Mouse (Mus musculus): ENCODE results near the gene St7. TPM values are rescaled to one million over a fixed set of nuclear protein-coding genes. Genes with fewer than 3 reads are reported as not detected.

The St7 gene
- polyA plus RNA-seq, 1 experiment, result 8.4 TPM

DNA sequence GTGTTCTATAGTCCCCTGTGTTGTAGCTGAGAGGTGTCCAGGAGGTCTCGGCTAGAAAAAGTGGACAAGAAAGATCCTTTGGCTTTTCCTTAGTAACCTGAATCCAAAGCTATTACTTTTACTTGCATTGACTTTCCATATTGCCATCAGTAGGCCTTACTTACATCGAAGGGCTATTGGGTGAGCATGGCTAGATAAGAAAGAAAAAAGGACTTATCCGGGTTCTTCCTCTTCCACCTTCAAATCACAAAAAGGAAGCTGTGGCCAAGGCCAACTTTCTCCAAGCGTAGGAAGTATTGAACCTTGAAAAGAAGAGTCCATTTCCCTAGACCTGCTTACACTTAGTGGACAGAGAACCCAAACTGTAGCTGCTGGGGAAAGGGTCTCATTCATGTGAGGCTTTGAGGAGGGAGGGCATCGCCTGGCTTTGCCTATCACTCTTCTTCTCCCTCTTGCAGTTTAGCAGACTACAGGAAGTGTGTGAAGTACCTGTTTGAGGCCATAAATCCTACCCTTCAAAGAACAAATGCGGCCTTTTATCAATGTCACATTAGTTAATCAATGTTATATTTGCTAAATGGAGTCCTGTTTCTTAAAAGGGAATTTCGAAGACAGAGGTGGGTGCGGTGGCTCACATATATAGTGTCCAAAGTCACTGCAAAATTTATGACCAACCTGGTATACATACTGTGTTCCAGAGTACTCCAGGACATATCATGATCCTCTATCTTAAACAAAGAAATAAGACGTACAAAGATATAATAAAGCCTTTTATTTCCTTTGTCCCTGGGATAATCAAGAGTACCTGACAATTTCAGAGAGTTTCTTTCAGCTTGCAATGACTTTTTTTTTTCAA is 297.7 kb downstream of the St7 start:
- H3K79me3 ChIP-seq (ENCODE audit: low read depth), result no peaks in the 10 kb centered on the region
- no peak overlapping the region for H3K4me3 ChIP-seq (ENCODE audit: insufficient read depth, poor library complexity, severe bottlenecking)
- H3K36me3 ChIP-seq (ENCODE audit: control insufficient read depth, insufficient read depth), result no peaks in the 10 kb centered on the region
- H3K79me2 ChIP-seq (ENCODE audit: control insufficient read depth, insufficient read depth), result no peaks in the 10 kb centered on the region
- H3ac ChIP-seq (ENCODE audit: control insufficient read depth, insufficient read length, low read depth), result no peak overlapping the region
- TF ChIP-seq MYOD1 (IDR thresholded peaks at IDR 0.05; ENCODE audit: control insufficient read depth, insufficient read length, low read depth) (no peak), MAX (IDR thresholded peaks at IDR 0.05) (no peak), MYOG (IDR thresholded peaks at IDR 0.05; ENCODE audit: control insufficient read depth, extremely low read depth, insufficient read length) (no peak), CTCF (IDR thresholded peaks at IDR 0.05; ENCODE audit: control insufficient read depth, insufficient read depth, insufficient read length) (no peak), FOSL1 (IDR thresholded peaks at IDR 0.05; ENCODE audit: insufficient read depth, low read length, poor library complexity, severe bottlenecking) (no peak), CEBPB (IDR thresholded peaks at IDR 0.05; ENCODE audit: low read depth) (no peak), USF1 (IDR thresholded peaks at IDR 0.05; ENCODE audit: low read depth) (no peak)
- H3K27me3 ChIP-seq (ENCODE audit: control insufficient read depth, insufficient read depth, insufficient read length), result no peaks in the 10 kb centered on the region

DNA sequence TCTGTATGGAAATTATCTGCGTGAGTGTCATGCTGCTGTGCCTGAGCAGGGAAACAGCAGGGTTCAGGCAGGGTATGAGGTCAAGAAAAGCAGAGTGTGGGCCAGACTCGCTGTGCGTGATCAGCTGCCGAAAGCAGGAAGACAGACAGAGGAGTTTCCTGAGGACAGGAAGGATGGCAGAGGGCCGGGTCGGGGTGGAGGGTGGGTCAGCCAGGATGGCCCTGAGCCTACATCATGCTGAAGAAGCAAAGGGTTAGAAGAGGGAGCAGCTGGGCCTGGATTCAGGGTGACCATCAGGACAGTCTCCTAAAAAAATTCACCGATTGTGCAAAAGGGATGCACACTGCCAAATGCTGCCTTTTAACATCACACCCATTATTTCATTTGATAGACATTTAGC is 298.9 kb downstream of the St7 start:
- no peaks in the 10 kb centered on the region for H3K79me2 ChIP-seq (ENCODE audit: control insufficient read depth, insufficient read depth)
- no peak for TF ChIP-seq MAX (IDR thresholded peaks at IDR 0.05)
- TF ChIP-seq MYOG (IDR thresholded peaks at IDR 0.05; ENCODE audit: control insufficient read depth, extremely low read depth, insufficient read length), result no peak

More for the DNA sequence above, 298.9 kb downstream of the St7 start:
- Histone ChIP-seq H3K4me3 (ENCODE audit: insufficient read depth, poor library complexity, severe bottlenecking) (no peak overlapping the region), H3K27me3 (ENCODE audit: control insufficient read depth, insufficient read depth, insufficient read length) (no peaks in the 10 kb centered on the region), H3ac (ENCODE audit: control insufficient read depth, insufficient read length, low read depth) (no peak overlapping the region), H3K36me3 (ENCODE audit: control insufficient read depth, insufficient read depth) (no peaks in the 10 kb centered on the region), H3K79me3 (ENCODE audit: low read depth) (no peaks in the 10 kb centered on the region)

Other genes starting within 250 kb of the St7 start
- 10.2 TPM for gene Met, start 229.1 kb upstream of the St7 start, polyA plus RNA-seq (2012; fragmentation: generic; extraction: Trizol)
- 51.5 TPM for gene Capza2, start 56.7 kb upstream of the St7 start, polyA plus RNA-seq (2012; fragmentation: generic; extraction: Trizol)